Mouse (Mus musculus) bone marrow, adult 2 months (tissue): Measurements from ENCODE around the gene Iqsec1. TPM values are rescaled to one million over a fixed set of nuclear protein-coding genes. Genes with fewer than 3 reads are reported as not detected.

Experiments
- H3K27ac ChIP-seq: fragments of 200-500 bp; 2 replicates; pipeline ENCODE4 v1.5.1; 2012; ENCODE audit warnings: low read depth, mild to moderate bottlenecking, control low read depth, inconsistent platforms, low read length; ENCODE audit not compliant: control insufficient read depth, poor library complexity, insufficient read depth
- H3K4me1 ChIP-seq: fragments of 200-500 bp; 2 replicates; pipeline ENCODE4 v1.6.1; 2011; ENCODE audit warnings: low read length; ENCODE audit not compliant: control insufficient read depth, insufficient read depth
- H3K4me3 ChIP-seq: fragments of 200-500 bp; replicated peaks from 2 replicates; pipeline ENCODE3; 2011; ENCODE audit warnings: mild to moderate bottlenecking, low read depth, low read length, control low read depth; ENCODE audit not compliant: control insufficient read depth
- CTCF ChIP-seq: fragments of 200-500 bp; IDR thresholded peaks from 2 replicates; pipeline ENCODE4 v1.5.1; 2011; ENCODE audit warnings: low read length, control low read depth; ENCODE audit not compliant: control insufficient read depth, insufficient read depth
- POLR2A ChIP-seq: fragments of 200-500 bp; IDR thresholded peaks from 2 replicates; pipeline ENCODE4 v1.6.1; 2011; ENCODE audit warnings: low read depth, mild to moderate bottlenecking, control low read depth, low read length, borderline replicate concordance; ENCODE audit not compliant: control insufficient read depth
- WGBS: fragments of 180-500 bp; shearing (Covaris S2); methylation state at CpG from one replicate; pipeline ENCODE4 v1.1.7; 2018; 5-methylcytosine and 5-hydroxymethylcytosine counted together
- polyA plus RNA-seq: library from polyadenylated mRNA; stranded (reverse); fragments of >200 nt; gene quantifications from 2 replicates; pipeline ENCODE4 v1.2.4, GENCODE M21; 2011; ENCODE audit warnings: low replicate concordance; ENCODE audit not compliant: missing spikeins, insufficient read depth, insufficient read length

The Iqsec1 gene
- polyA plus RNA-seq, 1 experiment, result 81.1 TPM

- Histone ChIP-seq H3K4me1 (peaks cover 13% of the 10 kb centered on the region), H3K4me3 (no peak overlapping the region), H3K27ac (peak overlapping the region; percentile 67)
- no peak for TF ChIP-seq POLR2A
- TF ChIP-seq CTCF, result no peak
- WGBS, result 76% methylated on average over 10 of the region's 10 CpGs
Observed at GRCm38 (mm10) chr6:90706490-90706889, 282.0 kb downstream of the Iqsec1 start.

GRCm38 (mm10) chr6:90705738-90706137, 282.7 kb downstream of the Iqsec1 start:
- WGBS, result 70% methylated on average over 3 of the region's 3 CpGs
- Histone ChIP-seq H3K4me1 (peaks cover 12% of the 10 kb centered on the region), H3K4me3 (no peak overlapping the region), H3K27ac (peak overlapping the region; percentile 43)
- TF ChIP-seq CTCF (no peak), POLR2A (no peak)

GRCm38 (mm10) chr6:90704705-90705344, 283.7 kb downstream of the Iqsec1 start:
- H3K4me3 ChIP-seq, result no peak overlapping the region
- H3K4me1 ChIP-seq, result peaks cover 11% of the 10 kb centered on the region; the same call in 1 of the 2 replicates
- H3K27ac ChIP-seq, result peak overlapping the region; percentile 14
- 58% methylated on average over 2 of the region's 2 CpGs for WGBS
- TF ChIP-seq CTCF (no peak), POLR2A (no peak)

GRCm38 (mm10) chr6:90703782-90704181, 284.7 kb downstream of the Iqsec1 start:
- Histone ChIP-seq H3K4me1 (peaks cover 11% of the 10 kb centered on the region; the same call in 1 of the 2 replicates), H3K27ac (no peak overlapping the region)
- TF ChIP-seq POLR2A (no peak), CTCF (no peak)

GRCm38 (mm10) chr6:90702837-90703735, 285.4 kb downstream of the Iqsec1 start:
- Histone ChIP-seq H3K4me1 (peaks cover 11% of the 10 kb centered on the region; the same call in 1 of the 2 replicates), H3K4me3 (no peak overlapping the region), H3K27ac (peak overlapping the region; percentile 43)
- 43% methylated on average over 4 of the region's 4 CpGs for WGBS
- TF ChIP-seq CTCF (no peak), POLR2A (no peak)

More at GRCm38 (mm10) chr6:90703782-90704181, 284.7 kb downstream of the Iqsec1 start:
- no peak overlapping the region for H3K4me3 ChIP-seq
- WGBS, result 86% methylated on average over 2 of the region's 2 CpGs

GRCm38 (mm10) chr6:90702197-90702596, 286.3 kb downstream of the Iqsec1 start:
- Histone ChIP-seq H3K27ac (peak overlapping the region; percentile 3; the same call in 1 of the 2 replicates), H3K4me3 (no peak overlapping the region), H3K4me1 (peaks cover 8% of the 10 kb centered on the region; the same call in 1 of the 2 replicates)
- TF ChIP-seq CTCF, result no peak
- no peak for TF ChIP-seq POLR2A

- no peak overlapping the region for H3K27ac ChIP-seq
- TF ChIP-seq CTCF (no peak), POLR2A (no peak)
- 75% methylated on average over 2 of the region's 2 CpGs for WGBS
Observed at GRCm38 (mm10) chr6:90701391-90701790, 287.1 kb downstream of the Iqsec1 start.

GRCm38 (mm10) chr6:90700737-90701136, 287.7 kb downstream of the Iqsec1 start:
- 55% methylated on average over 2 of the region's 2 CpGs for WGBS
- H3K4me3 ChIP-seq, result no peak overlapping the region
- H3K27ac ChIP-seq, result no peak overlapping the region
- no peak for TF ChIP-seq CTCF
- no peak for TF ChIP-seq POLR2A
- H3K4me1 ChIP-seq, result peaks cover 7% of the 10 kb centered on the region; the same call in 1 of the 2 replicates

More at GRCm38 (mm10) chr6:90701391-90701790, 287.1 kb downstream of the Iqsec1 start:
- peaks cover 7% of the 10 kb centered on the region; the same call in 1 of the 2 replicates for H3K4me1 ChIP-seq
- H3K4me3 ChIP-seq, result no peak overlapping the region
